Mouse (Mus musculus): ENCODE measurements around the gene A630023A22Rik. TPM values are rescaled to one million over a fixed set of nuclear protein-coding genes. Genes with fewer than 3 reads are reported as not detected.

A630023A22Rik gene
- not detected for polyA plus RNA-seq (2014; fragmentation: Illumina TruSeq; extraction: RNeasy Lipid Tissue Mini Kit (QIAGEN cat#74804); ENCODE audit: low read depth, low replicate concordance)

DNA sequence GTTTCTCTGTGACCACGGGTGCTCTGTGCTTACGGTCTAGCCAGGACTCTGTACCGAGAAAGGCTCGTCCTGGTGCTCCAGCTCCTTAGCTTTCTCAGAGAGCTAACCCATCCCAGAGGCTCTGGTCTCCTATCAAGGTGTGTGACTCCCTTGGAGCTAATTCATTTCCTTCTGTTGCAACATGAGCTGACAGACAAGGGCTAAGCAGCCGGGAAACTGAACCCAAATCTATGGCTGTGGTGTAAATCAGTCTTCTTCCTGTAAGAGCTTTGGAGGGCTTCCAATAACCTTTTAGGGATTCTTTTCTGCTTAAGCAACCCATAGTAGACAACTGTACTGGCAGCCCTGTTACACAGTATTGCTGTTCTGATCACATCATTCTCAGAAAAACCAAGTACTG, at the start of gene A630023A22Rik:
A630023A22Rik (minus strand) TSS at position 154 of the 400 bp plus-strand sequence.

DNA sequence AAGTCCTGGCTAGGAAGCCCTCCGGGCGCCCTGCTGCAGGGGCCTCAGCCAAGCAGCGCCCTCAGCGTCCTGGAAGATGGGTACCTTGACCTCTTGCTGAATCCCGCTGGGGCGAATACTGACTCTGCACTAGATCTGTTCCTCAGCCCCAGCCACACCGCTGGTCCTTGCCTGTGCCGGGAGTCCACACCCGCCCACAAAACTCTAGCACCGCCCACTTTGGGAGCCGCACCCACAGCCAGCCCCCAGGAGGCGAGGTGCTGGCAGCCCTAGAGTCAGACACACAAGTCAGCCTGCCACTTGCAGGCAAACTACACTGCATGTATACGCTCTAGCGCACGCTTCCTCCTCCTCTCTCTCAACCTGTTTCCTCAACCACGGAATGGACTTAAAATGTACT, 49.8 kb upstream of the A630023A22Rik start, which contains the start of gene Npy4r:
Npy4r (minus strand) TSS at position 148 of the 400 bp plus-strand sequence.

DNA sequence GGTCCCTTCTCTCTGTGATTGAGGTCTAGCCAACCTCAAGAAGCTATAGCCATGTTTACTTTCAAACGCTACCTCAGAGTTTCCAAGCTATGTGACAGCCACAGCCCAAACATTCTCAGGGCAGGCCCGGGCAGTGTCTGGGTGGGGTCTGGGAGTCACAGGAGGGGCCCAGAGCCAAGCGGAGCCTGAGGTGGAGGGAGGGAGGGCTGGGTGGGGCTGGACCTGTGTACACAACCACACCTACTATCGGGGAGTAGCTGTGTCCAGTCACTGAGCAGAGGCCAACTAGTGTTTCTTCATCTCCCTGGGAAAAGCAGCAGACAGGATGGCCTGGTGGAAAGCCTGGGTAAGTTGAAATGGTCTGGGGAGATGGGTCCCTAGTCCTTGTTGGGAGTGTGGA, 16.8 kb downstream of the A630023A22Rik start, which contains the start of gene Anxa8:
Anxa8 (plus strand) TSS at position 251 of the 400 bp plus-strand sequence.

DNA sequence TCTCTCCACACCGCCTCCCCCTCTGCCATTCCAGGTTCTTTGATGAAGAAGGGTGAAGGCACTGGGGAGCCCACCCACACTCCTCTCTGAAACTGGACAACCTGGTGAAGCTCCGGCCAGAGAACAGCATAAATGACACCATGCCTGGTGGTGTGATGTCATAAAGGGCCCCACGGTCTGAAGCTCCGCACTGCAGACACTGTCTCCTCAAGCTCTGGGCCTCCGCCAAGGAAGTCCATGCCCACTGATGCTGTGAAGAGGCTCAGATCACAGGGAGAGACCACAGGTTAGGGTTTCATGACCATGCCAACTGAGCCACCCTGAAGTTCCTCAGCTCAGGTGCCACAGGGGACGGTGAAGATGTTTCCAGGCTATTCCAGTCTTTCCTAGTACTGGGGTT, 50.0 kb downstream of the A630023A22Rik start, which contains the start of gene Antxrl:
Antxrl (plus strand) TSS at position 192 of the 400 bp plus-strand sequence.

DNA sequence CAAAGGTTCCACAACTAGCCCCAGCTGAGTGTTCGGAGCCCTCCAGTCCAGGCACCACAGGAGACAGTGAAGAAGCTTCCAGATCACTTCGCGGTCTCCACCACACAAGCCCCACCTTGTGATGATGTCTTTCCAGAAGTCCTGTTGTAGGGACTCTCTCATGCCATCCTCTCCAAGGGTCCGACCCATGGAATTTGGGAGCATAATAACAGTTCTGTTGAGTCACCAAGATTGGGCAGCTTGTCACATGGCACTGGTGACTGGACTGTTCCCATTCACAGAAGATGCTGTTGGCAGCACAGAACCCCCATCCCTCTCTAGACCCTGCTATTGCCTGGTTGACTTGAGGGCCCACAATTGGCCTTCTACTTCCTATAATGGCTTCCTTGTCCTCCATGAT, 86.2 kb downstream of the A630023A22Rik start, which contains the start of gene Gm5460:
Gm5460 (plus strand) TSS at position 378 of the 400 bp plus-strand sequence.

DNA sequence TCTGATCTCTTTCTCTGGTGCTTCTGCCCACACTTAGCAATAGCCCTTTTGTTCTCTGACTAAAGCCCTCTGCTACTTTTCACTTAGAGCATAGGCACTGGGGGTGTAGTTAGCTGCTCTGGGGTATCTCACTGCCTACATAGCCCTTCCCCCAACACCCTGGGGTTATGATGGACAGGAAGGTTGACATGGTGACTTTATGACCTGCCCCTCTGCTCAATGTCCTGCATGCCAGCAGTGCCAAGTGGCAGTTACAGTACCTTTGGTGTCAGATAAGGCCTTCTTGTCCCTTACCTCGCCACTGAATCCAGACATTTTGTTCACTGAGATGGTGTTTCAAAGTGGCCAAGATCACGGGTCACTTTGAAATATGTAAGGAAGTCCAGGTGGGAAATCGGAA, 87.5 kb downstream of the A630023A22Rik start, which contains the start of gene Gm30083:
Gm30083 (minus strand) TSS at position 120 of the 400 bp plus-strand sequence.

Other genes starting within 250 kb of the A630023A22Rik start
- gene Gdf10, start 179.2 kb downstream of the A630023A22Rik start, polyA plus RNA-seq (2014; fragmentation: Illumina TruSeq; extraction: RNeasy Lipid Tissue Mini Kit (QIAGEN cat#74804); ENCODE audit: low read depth, low replicate concordance) = 1.7 TPM
- gene Gdf2, start 161.7 kb downstream of the A630023A22Rik start, polyA plus RNA-seq (2014; fragmentation: Illumina TruSeq; extraction: RNeasy Lipid Tissue Mini Kit (QIAGEN cat#74804); ENCODE audit: low read depth, low replicate concordance) = 4.3 TPM
- not detected for gene Rbp3, start 148.8 kb downstream of the A630023A22Rik start, polyA plus RNA-seq (2014; fragmentation: Illumina TruSeq; extraction: RNeasy Lipid Tissue Mini Kit (QIAGEN cat#74804); ENCODE audit: low read depth, low replicate concordance)
- not detected for gene Zfp488, start 124.0 kb downstream of the A630023A22Rik start, polyA plus RNA-seq (2014; fragmentation: Illumina TruSeq; extraction: RNeasy Lipid Tissue Mini Kit (QIAGEN cat#74804); ENCODE audit: low read depth, low replicate concordance)
- not detected for gene Gm30083, start 87.6 kb downstream of the A630023A22Rik start, polyA plus RNA-seq (2014; fragmentation: Illumina TruSeq; extraction: RNeasy Lipid Tissue Mini Kit (QIAGEN cat#74804); ENCODE audit: low read depth, low replicate concordance)
- gene Gm5460, start 86.0 kb downstream of the A630023A22Rik start, polyA plus RNA-seq (2014; fragmentation: Illumina TruSeq; extraction: RNeasy Lipid Tissue Mini Kit (QIAGEN cat#74804); ENCODE audit: low read depth, low replicate concordance) = not detected
- gene Antxrl, start 50.0 kb downstream of the A630023A22Rik start, polyA plus RNA-seq (2014; fragmentation: Illumina TruSeq; extraction: RNeasy Lipid Tissue Mini Kit (QIAGEN cat#74804); ENCODE audit: low read depth, low replicate concordance) = not detected
- not detected for gene Anxa8, start 16.8 kb downstream of the A630023A22Rik start, polyA plus RNA-seq (2014; fragmentation: Illumina TruSeq; extraction: RNeasy Lipid Tissue Mini Kit (QIAGEN cat#74804); ENCODE audit: low read depth, low replicate concordance)
- not detected for gene Npy4r, start 49.7 kb upstream of the A630023A22Rik start, polyA plus RNA-seq (2014; fragmentation: Illumina TruSeq; extraction: RNeasy Lipid Tissue Mini Kit (QIAGEN cat#74804); ENCODE audit: low read depth, low replicate concordance)
- not detected for gene Gprin2, start 98.9 kb upstream of the A630023A22Rik start, polyA plus RNA-seq (2014; fragmentation: Illumina TruSeq; extraction: RNeasy Lipid Tissue Mini Kit (QIAGEN cat#74804); ENCODE audit: low read depth, low replicate concordance)
- not detected for gene Syt15, start 116.8 kb upstream of the A630023A22Rik start, polyA plus RNA-seq (2014; fragmentation: Illumina TruSeq; extraction: RNeasy Lipid Tissue Mini Kit (QIAGEN cat#74804); ENCODE audit: low read depth, low replicate concordance)
- gene Shld2, start 207.7 kb upstream of the A630023A22Rik start, polyA plus RNA-seq (2014; fragmentation: Illumina TruSeq; extraction: RNeasy Lipid Tissue Mini Kit (QIAGEN cat#74804); ENCODE audit: low read depth, low replicate concordance) = 51.6 TPM
- 889 TPM for gene Glud1, start 208.0 kb upstream of the A630023A22Rik start, polyA plus RNA-seq (2014; fragmentation: Illumina TruSeq; extraction: RNeasy Lipid Tissue Mini Kit (QIAGEN cat#74804); ENCODE audit: low read depth, low replicate concordance)